Mouse (Mus musculus) liver, adult 2 months (tissue): Measurements from ENCODE around the gene Skap1.

Source experiments
- CTCF ChIP-seq: fragments of 200-500 bp; IDR thresholded peaks from 2 replicates; pipeline ENCODE4 v1.5.1; 2011; ENCODE audit warnings: low read depth, low read length, control low read depth
- POLR2A ChIP-seq: fragments of 200-500 bp; IDR thresholded peaks from 2 replicates; pipeline ENCODE4 v1.6.1; 2011; ENCODE audit warnings: low read length, control low read depth; ENCODE audit not compliant: insufficient read depth; ENCODE audit errors: extremely low read depth

- TF ChIP-seq CTCF (no peak), POLR2A (no peak)
These were observed 187.5 kb downstream of the Skap1 start for GRCm38 (mm10) chr11:96651848-96652247.
